Mouse (Mus musculus): ENCODE measurements around the gene Ahrr.

The Ahrr gene

GRCm38 (mm10) chr13:74237574-74237973 lies 54.6 kb downstream of the Ahrr start:
- no peak for DNase-seq

- DNase-seq = no peak
These were observed 71.5 kb downstream of the Ahrr start for GRCm38 (mm10) chr13:74220659-74221058.

GRCm38 (mm10) chr13:74218441-74218840 lies 73.7 kb downstream of the Ahrr start:
- no peak for DNase-seq

GRCm38 (mm10) chr13:74208986-74209345 lies 83.2 kb downstream of the Ahrr start:
- DNase-seq = peak; percentile 11 to 52

- peak; percentile 92 to 96 for DNase-seq
These were observed 83.7 kb downstream of the Ahrr start, which contains the start of gene Exoc3 for GRCm38 (mm10) chr13:74208317-74208985. TSS of gene Exoc3 (minus strand) at chr13:74208732.

GRCm38 (mm10) chr13:74196451-74196850 lies 95.7 kb downstream of the Ahrr start:
- no peak for DNase-seq

GRCm38 (mm10) chr13:74192613-74193012 lies 99.5 kb downstream of the Ahrr start:
- peak; percentile 11 to 28 for DNase-seq

- no peak for DNase-seq
These were observed 109.0 kb downstream of the Ahrr start for GRCm38 (mm10) chr13:74183011-74183695.

- no peak for DNase-seq
These were observed 120.1 kb downstream of the Ahrr start for GRCm38 (mm10) chr13:74172036-74172435.

- DNase-seq = no peak
These were observed 122.5 kb downstream of the Ahrr start for GRCm38 (mm10) chr13:74169446-74170164.

GRCm38 (mm10) chr13:74167492-74167891 lies 124.6 kb downstream of the Ahrr start:
- DNase-seq = no peak

GRCm38 (mm10) chr13:74167057-74167413 lies 125.1 kb downstream of the Ahrr start:
- no peak for DNase-seq

- peak in 1 of 2 experiments; percentile 49 for DNase-seq
These were observed 125.6 kb downstream of the Ahrr start for GRCm38 (mm10) chr13:74166348-74167056.

Measured in kidney, postnatal 36 days (tissue).